Mouse (Mus musculus): ENCODE results near the gene Dnajb6.
"Not testable (repeated sequence)": the region's sequence is repeated elsewhere in the genome, so short reads cannot be mapped to it uniquely, and the experiment has no call there.

Gene Dnajb6

DNA sequence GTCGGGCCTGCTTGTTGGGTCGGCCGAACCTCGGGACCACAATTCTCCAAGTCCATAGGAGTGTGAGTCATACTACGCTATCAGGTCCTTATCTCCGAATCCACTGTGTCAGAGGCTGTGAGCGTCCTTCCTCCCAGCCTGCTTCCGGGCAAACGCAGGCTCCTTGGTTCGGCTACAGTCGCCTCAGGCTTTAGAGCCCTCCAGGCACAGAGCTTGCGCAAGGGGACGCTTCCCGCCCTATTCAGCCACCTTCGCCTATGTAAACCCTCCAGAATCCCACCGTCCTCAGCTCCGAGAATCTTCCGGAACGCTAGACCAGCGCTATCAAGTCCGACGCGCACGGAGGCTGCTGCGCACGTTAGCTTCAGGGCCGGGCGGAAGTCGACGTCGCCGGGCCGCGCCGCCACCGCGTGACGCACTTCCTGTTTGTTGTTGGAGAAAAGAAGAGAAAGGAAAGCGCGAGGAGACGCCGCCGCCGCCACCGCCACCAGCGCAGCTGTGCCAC lies at the start of gene Dnajb6, which contains the start of gene Gm5129:
Dnajb6 (plus strand) TSS at position 132 of the 505 bp plus-strand sequence.
Gm5129 (minus strand) TSS at position 380 of the 505 bp plus-strand sequence.
- DNase-seq (ENCODE audit: low spot score): peak; percentile 99

DNA sequence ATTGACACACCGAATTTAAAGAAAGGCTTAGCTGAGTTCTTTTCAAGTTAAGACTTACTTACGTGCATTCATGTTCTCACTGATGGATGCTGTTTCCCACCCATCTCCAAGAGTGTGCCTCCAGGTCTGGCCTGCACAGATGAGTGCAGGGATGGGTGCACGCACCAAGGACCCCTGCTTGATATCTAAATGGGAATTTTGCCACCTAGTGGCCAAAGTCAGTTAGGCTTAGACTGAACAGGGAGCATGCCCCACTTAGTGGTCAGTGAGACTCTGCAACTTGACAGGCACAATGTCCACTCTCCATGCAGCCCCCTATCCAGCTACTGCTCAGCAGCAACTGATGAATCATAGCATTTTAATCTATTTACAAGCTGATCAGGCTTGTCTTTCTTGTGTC lies 47.8 kb upstream of the Dnajb6 start:
- DNase-seq (ENCODE audit: low spot score): peak; percentile 84

GRCm38 (mm10) chr5:29688352-29688751 lies 47.1 kb upstream of the Dnajb6 start:
- DNase-seq (ENCODE audit: low spot score): no peak

- DNase-seq (ENCODE audit: low spot score): no peak
These were observed 37.0 kb upstream of the Dnajb6 start for GRCm38 (mm10) chr5:29698493-29698892.

DNA sequence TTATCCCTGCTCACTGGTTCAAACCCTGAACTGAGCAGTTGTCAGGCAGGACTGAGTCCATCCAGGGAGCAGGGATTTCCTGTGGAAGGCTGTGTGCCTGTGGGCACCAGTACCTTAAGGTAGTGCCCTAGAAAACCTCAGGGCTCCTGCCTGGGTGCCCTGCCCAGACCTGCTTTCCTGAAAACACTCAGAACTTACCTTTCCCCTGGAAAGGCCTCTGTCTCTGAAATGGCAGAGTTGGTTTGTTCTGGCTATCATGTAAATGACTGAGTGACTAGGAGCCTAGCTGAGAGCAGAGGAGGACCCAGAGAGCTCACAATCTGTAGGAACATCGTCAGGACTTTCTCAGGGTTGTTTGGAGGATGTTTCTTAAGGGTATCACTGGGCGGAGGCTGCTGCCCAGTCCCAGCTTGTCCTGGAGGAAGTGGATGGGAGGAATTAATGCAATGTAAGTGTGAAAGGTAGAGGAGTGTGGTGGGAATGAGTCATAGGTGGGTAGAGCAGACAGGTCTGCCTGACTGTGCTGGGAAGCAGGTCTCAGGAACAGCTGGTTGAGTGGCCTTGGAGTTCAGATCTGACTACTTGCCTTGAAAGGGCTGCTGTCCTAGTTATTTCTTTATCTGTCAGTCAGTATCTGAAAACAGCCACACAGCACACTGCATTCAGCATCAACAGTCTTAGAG lies 35.8 kb upstream of the Dnajb6 start:
- no peak for DNase-seq (ENCODE audit: low spot score)

DNA sequence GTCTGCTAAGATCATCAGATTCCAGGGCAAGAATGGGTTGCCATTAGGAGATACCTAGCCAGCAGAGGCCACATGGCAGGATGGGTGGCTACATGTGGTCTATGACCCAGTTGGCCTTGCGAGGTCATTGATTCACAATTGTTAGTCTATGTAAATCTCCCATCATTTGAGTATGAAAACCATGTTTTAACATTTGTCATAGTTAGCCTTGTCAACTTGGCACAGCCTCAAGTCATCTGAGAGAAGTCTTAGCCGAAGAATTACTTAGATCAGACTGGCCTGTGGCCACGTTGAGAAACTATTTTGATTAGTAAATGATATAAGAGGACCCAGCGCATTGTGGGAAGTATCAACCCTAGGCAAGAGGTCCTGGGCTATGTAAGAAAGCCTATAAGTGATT lies 28.2 kb upstream of the Dnajb6 start:
- no peak for DNase-seq (ENCODE audit: low spot score)

DNA sequence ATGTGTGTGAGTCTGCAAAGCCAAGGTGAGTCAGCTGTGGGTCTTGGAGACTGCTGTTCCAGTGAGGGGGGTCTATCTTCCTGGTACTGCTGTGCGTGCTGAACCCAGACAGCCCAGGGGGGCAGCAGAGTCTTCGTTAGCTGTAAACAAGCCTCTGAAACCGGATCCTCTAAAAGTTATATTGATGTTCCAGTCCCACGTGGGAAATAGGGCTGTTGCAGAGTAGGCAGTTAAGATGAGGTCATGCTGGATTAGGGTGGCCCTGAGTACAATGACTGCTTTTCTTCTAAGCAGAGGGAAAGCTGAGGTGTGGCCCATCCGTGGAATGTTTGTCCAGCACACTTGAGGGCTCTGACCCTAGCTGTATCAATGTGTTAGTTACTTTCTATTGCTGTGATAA lies 27.2 kb upstream of the Dnajb6 start:
- DNase-seq (ENCODE audit: low spot score): peak; percentile 31

DNA sequence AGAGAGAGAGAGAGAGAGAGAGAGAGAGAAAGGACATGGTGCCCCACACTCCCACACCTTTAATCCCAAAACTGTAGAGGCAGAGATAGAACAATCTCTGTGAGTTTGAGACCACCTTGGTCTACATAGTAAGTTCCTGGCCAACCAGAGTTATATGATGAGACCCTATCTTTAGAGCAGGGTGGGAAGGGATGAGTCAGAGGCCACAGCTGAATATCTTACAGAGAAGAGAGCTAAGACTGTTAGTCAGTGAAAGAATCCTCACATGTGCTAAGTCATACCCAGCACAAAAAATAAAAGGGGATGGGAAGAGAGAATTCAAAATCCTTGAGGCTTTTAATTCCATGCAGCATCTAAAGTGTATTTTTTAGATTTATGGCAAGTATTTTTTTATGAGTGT lies 23.9 kb upstream of the Dnajb6 start:
- no peak for DNase-seq (ENCODE audit: low spot score)

DNA sequence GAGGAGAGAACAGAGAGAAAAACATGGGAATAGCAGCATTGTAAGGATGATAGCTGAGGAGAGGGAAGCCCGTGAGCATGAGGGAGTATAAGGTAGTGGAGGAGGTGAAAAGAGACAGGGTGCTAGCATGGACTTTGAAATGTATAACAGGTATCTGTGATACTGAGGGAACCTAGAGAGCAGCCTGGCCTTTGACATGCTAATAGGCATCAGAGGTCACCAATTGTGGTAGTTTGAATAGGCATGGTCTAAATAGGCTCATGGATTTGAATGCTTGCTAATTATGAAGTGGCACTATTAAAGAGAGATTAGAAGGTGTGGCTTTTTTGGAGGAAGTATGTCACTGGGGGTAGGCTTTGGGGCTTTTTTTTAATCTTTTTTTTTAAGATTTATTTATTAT lies 22.6 kb upstream of the Dnajb6 start:
- DNase-seq (ENCODE audit: low spot score): no peak

- DNase-seq (ENCODE audit: low spot score): no peak
These were observed 14.3 kb upstream of the Dnajb6 start for GRCm38 (mm10) chr5:29721159-29721558.

DNA sequence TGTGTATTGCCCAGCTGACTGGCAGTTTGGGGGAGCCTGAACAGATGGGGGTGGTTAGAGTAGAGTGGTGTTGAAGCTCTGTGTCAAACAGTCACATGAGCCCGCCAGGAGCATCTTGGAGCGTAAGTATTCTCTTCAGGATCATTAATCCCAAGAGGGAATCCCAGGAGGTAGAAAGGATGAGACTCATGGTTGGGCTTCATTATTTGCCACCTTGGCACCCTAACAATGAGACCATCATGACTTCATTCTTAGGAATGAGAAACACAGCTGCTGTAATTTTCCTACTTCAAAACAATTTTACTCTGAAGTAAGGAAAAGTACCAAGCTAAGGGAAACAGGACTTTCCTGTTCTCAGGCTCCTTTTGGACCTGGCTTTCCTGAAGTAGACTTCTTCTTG lies 10.1 kb upstream of the Dnajb6 start:
- DNase-seq (ENCODE audit: low spot score): no peak

DNA sequence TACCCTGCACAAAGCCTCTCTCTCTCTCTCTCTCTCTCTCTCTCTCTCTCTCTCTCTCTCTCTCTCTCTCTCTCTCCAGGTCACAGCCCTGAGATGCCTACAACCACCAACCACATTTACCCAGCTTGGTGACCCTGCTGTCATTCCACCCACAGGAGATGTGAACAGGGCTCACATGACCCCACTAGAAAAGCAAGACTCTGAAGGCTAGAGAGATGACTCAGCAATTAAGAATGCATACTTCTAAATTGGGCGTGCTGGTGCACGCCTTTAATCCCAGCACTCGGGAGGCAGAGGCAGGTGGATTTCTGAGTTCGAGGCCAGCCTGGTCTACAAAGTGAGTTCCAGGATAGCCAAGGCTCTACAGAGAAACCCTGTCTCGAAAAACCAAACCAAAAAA lies 9.4 kb upstream of the Dnajb6 start:
- not testable (repeated sequence) for DNase-seq (ENCODE audit: low spot score)

- DNase-seq (ENCODE audit: low spot score): no peak
These were observed 517 bp upstream of the Dnajb6 start for GRCm38 (mm10) chr5:29734831-29735510.

- DNase-seq (ENCODE audit: low spot score): peak; percentile 46
These were observed 799 bp downstream of the Dnajb6 start for GRCm38 (mm10) chr5:29736073-29736900.

DNA sequence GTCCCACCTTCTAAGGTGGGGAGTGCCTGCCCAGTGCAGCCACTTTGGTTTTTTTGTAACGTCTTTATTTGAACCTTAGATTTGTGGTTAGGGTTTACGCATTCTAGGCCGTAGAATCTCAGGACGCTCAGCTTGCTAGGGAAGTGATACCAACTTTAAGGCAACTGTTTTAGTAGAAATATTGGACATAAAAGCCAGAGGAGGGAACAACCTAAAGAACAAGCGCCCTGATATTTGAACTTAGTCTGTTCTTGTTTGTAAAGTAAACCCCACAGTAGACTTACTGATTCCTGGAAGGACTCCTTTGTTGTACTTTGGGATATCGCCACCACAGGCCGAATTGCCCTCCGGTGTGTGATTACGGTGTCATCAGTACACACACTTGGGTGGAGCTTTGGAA lies 1.5 kb downstream of the Dnajb6 start:
- DNase-seq (ENCODE audit: low spot score): no peak

GRCm38 (mm10) chr5:29737471-29737870 lies 2.0 kb downstream of the Dnajb6 start:
- no peak for DNase-seq (ENCODE audit: low spot score)

- no peak for DNase-seq (ENCODE audit: low spot score)
These were observed 2.6 kb downstream of the Dnajb6 start for GRCm38 (mm10) chr5:29738076-29738475.

DNA sequence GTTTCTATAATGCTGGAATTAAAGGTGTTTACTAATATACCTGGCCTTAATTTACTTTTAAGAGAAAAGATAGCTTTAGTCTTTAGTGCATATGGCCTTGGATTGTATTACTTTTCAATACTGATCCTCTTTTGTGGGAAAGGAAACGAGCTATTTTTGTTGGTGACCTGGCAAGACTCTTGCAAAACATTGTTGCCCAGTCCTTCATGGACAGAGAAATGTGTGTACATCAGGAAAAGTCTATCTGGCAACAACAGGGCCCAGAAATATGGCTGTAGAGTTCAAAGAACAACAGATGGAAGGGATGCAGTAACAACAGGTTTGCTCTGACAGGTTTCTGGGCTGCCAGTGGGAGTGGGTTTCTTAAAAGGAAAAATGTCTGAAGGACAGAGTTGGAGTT lies 5.2 kb downstream of the Dnajb6 start:
- DNase-seq (ENCODE audit: low spot score): no peak

GRCm38 (mm10) chr5:29741093-29741492 lies 5.6 kb downstream of the Dnajb6 start:
- DNase-seq (ENCODE audit: low spot score): no peak

GRCm38 (mm10) chr5:29747661-29748060 lies 12.2 kb downstream of the Dnajb6 start:
- DNase-seq (ENCODE audit: low spot score): no peak

GRCm38 (mm10) chr5:29751306-29751705 lies 15.8 kb downstream of the Dnajb6 start:
- DNase-seq (ENCODE audit: low spot score): no peak

DNA sequence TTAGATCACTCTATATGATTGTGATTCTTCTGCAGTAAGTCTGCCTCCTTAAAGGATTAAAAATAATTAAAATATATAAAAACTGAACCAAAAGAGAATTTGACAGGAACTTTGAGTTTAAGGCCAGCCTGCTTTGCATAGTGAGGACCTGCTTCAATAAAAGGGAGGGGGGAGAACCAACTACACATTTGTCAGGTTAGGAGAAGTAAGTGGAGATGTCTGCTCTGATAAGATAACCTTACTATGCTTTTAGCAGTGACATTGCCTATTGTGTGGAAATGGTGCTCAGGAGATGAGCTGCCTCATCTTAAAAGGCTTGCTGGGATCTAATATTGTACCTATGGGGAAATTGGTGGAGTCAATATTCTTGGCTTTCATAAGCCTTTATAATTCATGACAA lies 17.4 kb downstream of the Dnajb6 start:
- no peak for DNase-seq (ENCODE audit: low spot score)

GRCm38 (mm10) chr5:29759318-29759717 lies 23.8 kb downstream of the Dnajb6 start:
- no peak for DNase-seq (ENCODE audit: low spot score)
